Mouse (Mus musculus): ENCODE measurements around the gene Cfap97. TPM values are rescaled to one million over a fixed set of nuclear protein-coding genes. Genes with fewer than 3 reads are reported as not detected.

The Cfap97 gene
- total RNA-seq, 2 experiments from 2014 or later = 21.6 to 24.3 TPM

GRCm38 (mm10) chr8:46152064-46153031, 777 bp downstream of the Cfap97 start, which contains the start of gene Snx25:
Gene Snx25, minus strand, starts transcription at chr8:46152159.
- peak; percentile 77 to 80 for DNase-seq (ENCODE audit: extremely low spot score in 1 of 2, low spot score in 1 of 2)

- no peak for DNase-seq (ENCODE audit: extremely low spot score in 1 of 2, low spot score in 1 of 2)
Observed at GRCm38 (mm10) chr8:46153042-46153441, 1.5 kb downstream of the Cfap97 start.

DNA sequence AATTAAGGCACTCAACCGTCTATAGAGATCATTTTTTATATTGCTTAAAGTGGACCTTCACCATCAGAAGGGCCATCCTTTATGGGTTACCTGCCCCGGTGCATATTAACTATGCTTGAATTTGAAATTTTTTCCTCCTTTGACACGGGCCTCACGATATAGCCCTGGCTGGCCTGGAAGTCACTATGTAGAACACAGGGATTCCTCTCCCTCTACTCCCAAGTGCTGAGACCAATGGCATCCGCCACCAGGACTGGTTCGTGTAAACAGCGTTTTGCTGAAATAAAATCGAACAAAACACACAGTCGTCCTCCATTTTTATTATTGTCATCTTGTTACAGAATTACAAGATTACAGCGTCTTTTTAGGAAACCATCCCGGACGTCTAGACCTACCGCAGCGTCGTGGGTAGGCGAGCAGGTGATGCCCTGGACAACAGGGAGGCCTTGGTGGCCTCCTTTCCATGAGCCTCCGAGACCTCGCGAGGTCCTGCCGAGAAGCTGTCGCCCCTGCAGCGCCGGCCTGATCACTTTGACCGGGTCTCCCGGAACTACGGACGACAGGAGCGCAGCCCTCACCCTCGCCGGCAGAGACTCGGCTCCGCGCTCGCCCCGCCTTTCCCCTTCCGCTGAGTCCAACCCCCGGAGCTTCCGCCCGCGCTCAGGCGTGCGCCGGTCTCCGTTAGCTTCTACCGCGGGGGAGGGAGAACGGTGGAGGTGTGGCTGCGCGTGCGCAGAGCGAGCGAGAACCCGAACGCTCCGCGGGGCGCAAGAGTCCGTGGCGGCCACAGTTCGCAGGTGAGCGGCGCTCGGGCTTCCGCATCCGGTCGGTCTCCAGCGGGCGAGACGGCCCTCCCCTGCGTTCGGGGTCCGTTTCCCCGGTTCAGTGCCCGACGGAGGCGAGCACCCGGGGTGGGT, 11.6 kb downstream of the Cfap97 start:
- DNase-seq (ENCODE audit: extremely low spot score in 1 of 2, low spot score in 1 of 2) = peak; percentile 91 to 94

- no peak for DNase-seq (ENCODE audit: extremely low spot score in 1 of 2, low spot score in 1 of 2)
Observed at GRCm38 (mm10) chr8:46163870-46164190, 12.3 kb downstream of the Cfap97 start.

GRCm38 (mm10) chr8:46173651-46174050, 22.1 kb downstream of the Cfap97 start:
- DNase-seq (ENCODE audit: extremely low spot score in 1 of 2, low spot score in 1 of 2) = no peak

GRCm38 (mm10) chr8:46180136-46180535, 28.6 kb downstream of the Cfap97 start:
- DNase-seq (ENCODE audit: extremely low spot score in 1 of 2, low spot score in 1 of 2) = no peak

DNA sequence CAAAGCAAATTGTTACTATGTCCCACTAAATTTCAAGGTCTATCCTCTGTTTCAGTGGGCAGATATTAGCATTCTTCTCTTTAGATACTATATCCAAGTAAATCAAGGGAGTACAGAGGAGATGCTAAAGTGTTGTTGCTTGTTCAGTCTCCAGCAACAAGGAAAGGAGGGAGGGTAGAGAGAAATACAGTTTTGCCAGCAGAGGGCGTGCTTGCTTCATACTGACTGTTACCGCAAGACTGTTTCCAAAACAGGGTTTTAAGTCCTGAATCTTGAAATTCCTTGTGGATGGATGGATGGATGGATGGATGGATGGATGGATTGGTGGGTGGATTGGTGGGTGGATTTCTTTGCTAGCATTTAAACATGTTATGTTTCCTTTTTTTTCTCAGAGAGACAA, 33.8 kb downstream of the Cfap97 start:
- peak; percentile 47 to 79 for DNase-seq (ENCODE audit: extremely low spot score in 1 of 2, low spot score in 1 of 2)

- no peak for DNase-seq (ENCODE audit: extremely low spot score in 1 of 2, low spot score in 1 of 2)
Observed at GRCm38 (mm10) chr8:46193100-46193499, 41.5 kb downstream of the Cfap97 start.

DNA sequence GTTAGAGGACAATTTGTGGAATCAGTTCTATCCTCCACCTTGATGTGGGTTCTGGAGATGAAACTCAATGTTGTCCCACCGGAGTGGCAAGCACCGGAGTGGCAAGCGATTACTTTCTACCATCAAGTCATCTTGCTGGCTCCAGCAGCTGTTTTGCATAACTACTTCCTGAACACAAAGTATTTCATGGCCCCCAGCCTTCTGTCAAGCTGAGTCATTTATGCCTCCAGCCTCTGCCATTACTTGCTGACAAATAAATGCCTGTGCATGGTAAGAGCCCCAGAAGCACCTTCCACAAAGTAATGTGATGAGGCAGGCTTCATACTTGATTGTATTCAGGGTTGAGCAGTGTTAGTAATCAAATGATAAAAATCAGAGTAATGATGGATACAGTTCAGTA, 45.3 kb downstream of the Cfap97 start:
- DNase-seq (ENCODE audit: extremely low spot score in 1 of 2, low spot score in 1 of 2) = no peak

- no peak for DNase-seq (ENCODE audit: extremely low spot score in 1 of 2, low spot score in 1 of 2)
Observed at GRCm38 (mm10) chr8:46197673-46198072, 46.1 kb downstream of the Cfap97 start.

- no peak for DNase-seq (ENCODE audit: extremely low spot score in 1 of 2, low spot score in 1 of 2)
Observed at GRCm38 (mm10) chr8:46202350-46202749, 50.8 kb downstream of the Cfap97 start.

DNA sequence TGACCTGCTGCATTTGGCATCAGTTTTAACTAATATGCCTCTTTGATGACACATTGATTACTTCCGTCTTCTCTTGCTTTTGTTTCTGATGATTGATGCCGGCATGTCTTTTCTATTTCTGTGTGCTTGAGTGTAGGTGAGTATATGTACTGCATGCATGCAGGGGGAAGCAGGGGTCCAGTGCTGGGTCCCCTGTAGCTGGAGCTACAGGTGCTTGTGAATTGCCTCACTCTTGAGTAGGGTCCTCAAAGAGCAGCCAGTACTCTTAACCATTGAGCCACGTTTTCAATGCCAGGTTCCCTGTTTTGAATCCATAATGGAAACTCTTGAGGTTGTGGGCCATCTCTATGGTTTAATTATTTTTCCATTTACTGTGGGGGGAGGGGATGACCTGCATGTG, 52.7 kb downstream of the Cfap97 start:
- no peak for DNase-seq (ENCODE audit: extremely low spot score in 1 of 2, low spot score in 1 of 2)

DNA sequence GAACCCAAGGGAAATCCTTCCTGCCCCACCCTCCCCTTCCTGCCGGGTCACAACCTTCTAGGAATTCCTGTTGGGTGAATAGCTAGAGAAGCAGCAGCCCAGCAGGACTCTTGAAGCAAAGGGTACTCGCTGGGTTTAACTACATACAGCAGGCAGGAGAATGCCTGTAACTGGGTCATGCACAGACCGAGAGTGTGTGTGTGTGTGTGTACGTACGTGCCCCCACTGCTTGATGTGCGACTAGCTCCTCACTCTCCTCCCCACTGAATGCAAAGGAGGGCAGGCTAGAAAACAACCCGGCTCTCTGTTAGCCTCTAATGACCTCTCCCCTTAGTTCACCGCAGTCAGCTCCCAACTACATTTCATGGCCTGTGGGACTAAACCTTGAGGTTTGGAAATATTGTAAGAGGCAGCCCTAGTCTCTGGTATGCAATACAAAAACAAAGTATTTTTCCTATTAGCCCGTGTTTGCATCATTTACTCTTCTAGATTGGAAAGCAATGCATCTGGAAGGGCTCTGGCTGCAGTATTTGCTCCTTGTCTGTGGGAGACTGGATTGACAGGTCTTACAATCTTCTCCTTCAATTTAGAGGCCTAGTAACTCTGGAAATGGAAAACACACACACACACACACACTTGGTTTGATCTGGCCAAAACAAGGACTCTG, 53.5 kb downstream of the Cfap97 start:
- DNase-seq (ENCODE audit: extremely low spot score in 1 of 2, low spot score in 1 of 2) = no peak

GRCm38 (mm10) chr8:46206107-46206506, 54.5 kb downstream of the Cfap97 start:
- no peak for DNase-seq (ENCODE audit: extremely low spot score in 1 of 2, low spot score in 1 of 2)

DNA sequence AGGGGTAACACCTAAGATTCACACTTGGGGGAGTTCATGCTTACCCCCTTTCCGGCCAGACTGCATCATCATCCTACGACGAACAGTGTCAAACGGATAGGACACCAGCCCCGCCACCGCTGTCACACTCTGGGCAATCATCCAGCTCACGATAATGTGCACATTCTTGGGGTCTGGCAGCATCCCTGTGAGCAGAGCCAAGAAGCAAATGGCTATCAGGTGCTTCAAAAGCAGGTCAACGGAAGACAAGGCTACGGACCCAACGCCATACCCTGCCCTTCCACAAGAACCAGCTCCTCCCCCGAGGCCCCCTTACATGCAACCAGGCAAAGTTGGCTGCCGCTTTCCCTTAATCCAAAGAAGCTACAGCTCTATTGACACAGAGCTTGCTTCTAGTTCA, 56.8 kb downstream of the Cfap97 start:
- peak in 1 of 2 experiments; percentile 48 for DNase-seq (ENCODE audit: extremely low spot score in 1 of 2, low spot score in 1 of 2)

DNA sequence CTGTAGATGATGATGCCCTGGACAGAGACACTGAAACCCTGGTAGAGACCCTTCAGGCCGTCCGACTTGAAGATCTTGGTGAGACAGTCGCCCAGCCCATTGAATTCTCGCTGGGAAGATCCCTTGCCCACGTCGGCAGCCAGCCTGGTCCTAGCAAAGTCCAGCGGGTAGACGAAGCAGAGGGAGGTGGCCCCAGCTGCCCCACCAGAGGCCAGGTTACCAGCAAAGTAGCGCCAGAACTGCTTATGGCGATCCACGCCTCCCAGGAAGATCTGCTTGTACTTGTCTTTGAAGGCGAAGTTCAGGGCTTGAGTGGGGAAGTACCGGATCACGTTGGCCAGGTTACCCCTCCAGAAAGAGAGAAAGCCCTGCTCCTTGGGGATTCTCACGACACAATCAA, 57.5 kb downstream of the Cfap97 start:
- DNase-seq (ENCODE audit: extremely low spot score in 1 of 2, low spot score in 1 of 2) = no peak

DNA sequence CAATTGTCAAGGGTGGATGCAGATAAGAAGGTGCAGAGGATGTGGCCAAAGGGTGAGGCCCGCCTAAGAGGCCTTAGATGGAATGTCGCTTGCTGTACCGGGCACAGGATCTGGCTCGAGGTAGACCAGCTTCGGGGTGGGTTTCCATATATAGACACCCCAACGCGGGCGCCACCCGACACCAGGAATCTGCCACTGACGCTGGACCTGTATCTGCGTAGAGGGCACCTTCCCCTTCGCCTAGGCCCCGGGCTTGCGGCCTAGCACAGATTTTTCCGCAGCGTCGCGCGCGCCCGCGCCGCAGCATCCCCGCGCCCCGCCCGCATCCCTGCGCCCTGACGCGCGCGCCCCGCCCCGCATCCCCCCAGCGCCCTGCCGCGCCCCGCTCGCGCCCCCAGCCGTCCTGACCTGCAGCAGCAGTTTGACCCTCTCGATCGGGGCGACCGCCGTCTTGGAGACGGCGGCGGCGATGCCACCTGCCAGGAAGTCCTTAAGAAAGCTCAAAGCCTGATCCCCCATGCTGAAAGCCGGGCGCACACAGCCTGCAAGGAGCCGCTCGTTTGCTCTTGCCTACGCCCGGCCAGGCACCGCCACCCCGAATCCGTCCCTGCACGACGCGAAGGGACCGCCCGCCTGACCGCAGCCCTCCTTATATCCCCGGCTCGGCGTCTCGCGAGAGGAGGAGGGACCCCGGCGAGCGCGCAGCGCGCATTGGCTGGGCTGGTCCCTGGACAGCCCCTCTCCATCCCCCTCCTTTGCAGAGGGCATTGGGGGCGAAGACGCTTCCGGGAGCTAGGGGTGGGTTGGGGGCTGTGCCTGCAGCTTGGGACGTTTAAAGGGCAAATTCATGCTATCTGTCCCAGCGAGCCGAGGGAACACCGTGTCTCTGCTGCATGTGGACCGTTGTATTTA, 59.1 kb downstream of the Cfap97 start, which contains the start of gene Slc25a4:
Slc25a4 (minus strand) TSS at position 881 of the 912 bp plus-strand sequence.
- DNase-seq (ENCODE audit: extremely low spot score in 1 of 2, low spot score in 1 of 2) = peak; percentile 97 to 98

- no peak for DNase-seq (ENCODE audit: extremely low spot score in 1 of 2, low spot score in 1 of 2)
Observed at GRCm38 (mm10) chr8:46211611-46212071, 60.1 kb downstream of the Cfap97 start.

GRCm38 (mm10) chr8:46212194-46212593, 60.6 kb downstream of the Cfap97 start:
- peak in 1 of 2 experiments; percentile 27 for DNase-seq (ENCODE audit: extremely low spot score in 1 of 2, low spot score in 1 of 2)

Data from layer of hippocampus, postnatal 25 days (tissue).